8 mouse cellular contexts compared by ENCODE assay signal in the genomic region with DNA sequence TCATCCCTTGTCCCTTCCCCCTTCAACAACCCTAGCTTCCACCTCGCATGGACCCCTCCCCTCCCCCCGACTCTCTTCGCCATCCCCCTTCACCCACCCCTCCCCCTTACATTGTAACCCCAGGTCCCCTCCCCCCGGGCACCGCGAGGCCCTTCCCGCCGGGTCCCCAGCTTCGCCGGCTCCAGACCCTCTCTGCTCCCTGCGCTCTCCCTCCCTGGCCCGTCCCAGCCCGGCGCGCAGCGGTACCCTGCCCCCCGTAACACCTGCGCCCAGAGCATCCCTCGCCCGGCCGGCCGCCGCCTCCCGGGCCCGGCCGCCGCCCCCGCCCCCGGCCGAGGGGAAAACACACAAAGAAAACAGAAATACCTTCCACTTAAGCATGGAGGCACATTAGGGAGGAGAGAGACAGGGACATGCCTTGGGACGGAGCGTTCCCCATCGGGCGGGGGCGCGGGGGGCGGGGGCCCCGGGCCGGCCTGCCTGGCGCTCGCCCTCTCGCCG. TPM values are rescaled to one million over a fixed set of nuclear protein-coding genes. Genes with fewer than 3 reads are reported as not detected.
DNase-seq lines count a peak whose midpoint lies in the region; ATAC-seq and TF ChIP-seq lines count a peak whose summit lies in the region.

No protein-coding gene starts in this region.

- peak overlapping the region; percentile 98 for H3K4me2 ChIP-seq in lung, embryonic 14.5 days
- H3K4me2 ChIP-seq in hindbrain, embryonic 14.5 days (replicated peaks), result peak overlapping the region; percentile 66
- peak overlapping the region; percentile 68 for H3K4me2 ChIP-seq in midbrain, postnatal 0 days (ENCODE audit: low read depth, low read length, poor library complexity, severe bottlenecking)

- H3K9me3 ChIP-seq in lung, embryonic 14.5 days (ENCODE audit: low read depth, low read length), result no peaks in the 10 kb centered on the region
- H3K9me3 ChIP-seq in hindbrain, embryonic 14.5 days (ENCODE audit: control insufficient read depth, low read length), result no peaks in the 10 kb centered on the region
- no peaks in the 10 kb centered on the region for H3K9me3 ChIP-seq in midbrain, postnatal 0 days (ENCODE audit: low read length)

- H3K36me3 ChIP-seq in lung, embryonic 14.5 days (ENCODE audit: insufficient read depth), result no peaks in the 10 kb centered on the region
- no peaks in the 10 kb centered on the region for H3K36me3 ChIP-seq in hindbrain, embryonic 14.5 days (replicated peaks; ENCODE audit: control insufficient read depth, insufficient read depth)
- H3K36me3 ChIP-seq in midbrain, postnatal 0 days (ENCODE audit: insufficient read depth, low read length), result no peaks in the 10 kb centered on the region

- no peak for ATAC-seq in lung, embryonic 14.5 days (ENCODE audit: insufficient read depth)
- peak; percentile 22; the same call in 1 of the 2 replicates for ATAC-seq in hindbrain, embryonic 14.5 days (ENCODE audit: low FRiP score)
- peak; percentile 26 for ATAC-seq in midbrain, postnatal 0 days (ENCODE audit: low FRiP score)

- peak overlapping the region; percentile 60 for H3K9ac ChIP-seq in lung, embryonic 14.5 days
- H3K9ac ChIP-seq in hindbrain, embryonic 14.5 days, result peak overlapping the region; percentile 90
- peak overlapping the region; percentile 97 for H3K9ac ChIP-seq in midbrain, postnatal 0 days (replicated peaks; ENCODE audit: low read length, poor library complexity, severe bottlenecking)

- no peak for TF ChIP-seq POLR2A in cortical plate, adult 2 months (IDR thresholded peaks at IDR 0.05; ENCODE audit: extremely low read depth, insufficient read depth, low read length)

- H3K4me1 ChIP-seq in lung, embryonic 14.5 days (ENCODE audit: insufficient read depth), result 0 out of 2 replicates have a peak, but pooled peaks cover 8% of the 10 kb centered on the region
- peaks cover 5% of the 10 kb centered on the region; the same call in 1 of the 2 replicates for H3K4me1 ChIP-seq in cortical plate, adult 2 months (ENCODE audit: control insufficient read depth, insufficient read depth, low read length)
- peaks cover 47% of the 10 kb centered on the region for H3K4me1 ChIP-seq in hindbrain, embryonic 14.5 days (replicated peaks; ENCODE audit: control insufficient read depth, insufficient read depth, low read length)
- peaks cover 19% of the 10 kb centered on the region for H3K4me1 ChIP-seq in midbrain, postnatal 0 days (ENCODE audit: insufficient read depth, low read length)

- WGBS in lung, embryonic 14.5 days, result under 1% methylated on average over 34 of the region's 43 CpGs
- 2% methylated on average over 36 of the region's 43 CpGs for WGBS in hindbrain, embryonic 14.5 days
- WGBS in midbrain, postnatal 0 days, result 4% methylated on average over 21 of the region's 43 CpGs

- no peak overlapping the region for H3K27ac ChIP-seq in lung, embryonic 14.5 days (ENCODE audit: low read depth)
- peak overlapping the region; percentile 91 for H3K27ac ChIP-seq in cortical plate, adult 2 months (ENCODE audit: insufficient read depth, low read length)
- H3K27ac ChIP-seq in hindbrain, embryonic 14.5 days, result peak overlapping the region; percentile 93
- peak overlapping the region; percentile 91 for H3K27ac ChIP-seq in midbrain, postnatal 0 days (ENCODE audit: low read depth, low read length)

- TF ChIP-seq CTCF in lung, embryonic 14.5 days (IDR thresholded peaks at IDR 0.05; ENCODE audit: low read depth), result no peak
- TF ChIP-seq CTCF in cortical plate, adult 2 months (IDR thresholded peaks at IDR 0.05; ENCODE audit: extremely low read depth, insufficient read depth, low read length), result no peak
- no peak for TF ChIP-seq CTCF in midbrain, postnatal 0 days (IDR thresholded peaks at IDR 0.05)

- no peak for DNase-seq in lung, embryonic 14.5 days
- no peak for DNase-seq in lung, postnatal 25 days (ENCODE audit: low spot score)
- no peak for DNase-seq in hindbrain, embryonic 14.5 days (ENCODE audit: low spot score)
- no peak for DNase-seq in midbrain, postnatal 0 days (ENCODE audit: low spot score)
- DNase-seq in B cell, adult 2 months, result no peak
- DNase-seq in left cerebral cortex, postnatal 14 days (ENCODE audit: low spot score in 2 of 2), result no peak
- DNase-seq in urinary bladder, postnatal 14 days (ENCODE audit: low spot score), result no peak

- peak overlapping the region; percentile 60 for H3K4me3 ChIP-seq in lung, embryonic 14.5 days (ENCODE audit: low read depth, low read length)
- H3K4me3 ChIP-seq in cortical plate, adult 2 months (ENCODE audit: insufficient read depth, low read length), result peak overlapping the region; percentile 94
- H3K4me3 ChIP-seq in hindbrain, embryonic 14.5 days (replicated peaks; ENCODE audit: low read length), result peak overlapping the region; percentile 61
- H3K4me3 ChIP-seq in midbrain, postnatal 0 days (ENCODE audit: low read depth, low read length), result peak overlapping the region; percentile 66

- intact Hi-C loops in left cerebral cortex, postnatal 14 days (cut with DNase I), result loop anchor here (2.0 to 5.0 kb wide), 2 partner anchors 42 to 46 kb away; no protein-coding TSS in a partner anchor

- H3K27me3 ChIP-seq in lung, embryonic 14.5 days (ENCODE audit: insufficient read depth, low read length), result peaks cover 51% of the 10 kb centered on the region
- H3K27me3 ChIP-seq in hindbrain, embryonic 14.5 days (ENCODE audit: control insufficient read depth, insufficient read depth, low read length), result no peaks in the 10 kb centered on the region
- H3K27me3 ChIP-seq in midbrain, postnatal 0 days (ENCODE audit: insufficient read depth, low read length), result no peaks in the 10 kb centered on the region

RNA-seq across cellular contexts. Expression of a gene that starts 1.4 kb away (rescaled TPM):
- polyA plus RNA-seq in lung, embryonic 14.5 days (2014; fragmentation: Nextera tagmentation; extraction: Ambion mirVana), result 0.68 and 0.70 TPM in 2 replicates
- polyA plus RNA-seq in cortical plate, adult 2 months (2012; rRNA removed), result 141 and 146 TPM in 2 replicates
- 9.1 and 11.8 TPM in 2 replicates for polyA plus RNA-seq in hindbrain, embryonic 14.5 days (2014; fragmentation: Nextera tagmentation; extraction: Ambion mirVana)
- total RNA-seq in midbrain, postnatal 0 days (2014; rRNA removed), result 95.0 and 100 TPM in 2 replicates
- polyA plus RNA-seq in midbrain, postnatal 0 days (2015; fragmentation: Nextera tagmentation; extraction: Ambion mirVana), result 13.1 and 14.0 TPM in 2 replicates
- total RNA-seq in left cerebral cortex, postnatal 14 days (2021), result 100 to 1,000 TPM; 341 to 382 TPM

RNA-seq across cellular contexts. Expression of a gene that starts 54.9 kb away (rescaled TPM):
- polyA plus RNA-seq in lung, embryonic 14.5 days (2014; fragmentation: Nextera tagmentation; extraction: Ambion mirVana), result 6.1 and 7.4 TPM in 2 replicates
- polyA plus RNA-seq in cortical plate, adult 2 months (2012; rRNA removed), result 89.5 and 95.2 TPM in 2 replicates
- 1.8 and 2.6 TPM in 2 replicates for polyA plus RNA-seq in hindbrain, embryonic 14.5 days (2014; fragmentation: Nextera tagmentation; extraction: Ambion mirVana)
- 5.0 and 8.4 TPM in 2 replicates for total RNA-seq in midbrain, postnatal 0 days (2014; rRNA removed)
- polyA plus RNA-seq in midbrain, postnatal 0 days (2015; fragmentation: Nextera tagmentation; extraction: Ambion mirVana), result 1.5 and 1.6 TPM in 2 replicates
- total RNA-seq in left cerebral cortex, postnatal 14 days (2021), result 10 to 100 TPM; 34.7 to 37.7 TPM

Comparison
In these comparisons a context has a peak if more than half of its experiments do, and no peak if none do; other contexts are left out.
1. RNA of a gene that starts 54.9 kb away (polyA plus RNA-seq): 89.5 to 95.2 TPM in cortical plate, adult 2 months; 6.1 to 7.4 TPM in lung, embryonic 14.5 days, 1.8 to 2.6 TPM in hindbrain, embryonic 14.5 days and 1.5 to 1.6 TPM in midbrain, postnatal 0 days; every median in the first group is over 10 times any median in the second.
2. Peak in every context shown above with its lines, with median percentiles within 50 percentile points of each other: H3K4me2 ChIP-seq, H3K4me3 ChIP-seq and H3K9ac ChIP-seq.